Mouse (Mus musculus) spleen, postnatal 4 days (tissue): ENCODE measurements around the gene Col6a2.

Source experiments
- DNase-seq, 2 experiments: peaks; one replicate each; pipeline ENCODE4 v3.0.0; 2022; ENCODE audit warnings: low spot score in 2 of 2

The Col6a2 gene

DNA sequence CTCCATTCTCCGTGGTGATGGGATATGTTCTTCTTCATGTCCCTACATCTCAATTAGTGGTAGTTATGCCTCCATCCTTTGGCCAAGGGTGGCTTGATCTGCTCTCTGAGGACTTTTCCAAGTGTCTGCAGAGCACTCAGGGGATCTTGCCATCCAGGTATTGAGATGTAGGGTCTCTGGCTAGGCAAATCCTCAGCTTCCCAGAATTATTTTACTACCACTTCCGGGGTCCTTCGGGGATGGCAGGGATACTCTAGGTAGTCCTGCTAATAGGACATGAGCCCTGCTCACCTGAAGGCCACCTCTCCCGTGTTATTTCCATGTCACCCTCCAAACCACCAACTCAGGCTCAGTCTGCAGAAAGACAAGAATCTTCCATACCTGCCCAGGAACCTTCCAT is 13.2 kb upstream of the Col6a2 start:
- DNase-seq = no peak

DNA sequence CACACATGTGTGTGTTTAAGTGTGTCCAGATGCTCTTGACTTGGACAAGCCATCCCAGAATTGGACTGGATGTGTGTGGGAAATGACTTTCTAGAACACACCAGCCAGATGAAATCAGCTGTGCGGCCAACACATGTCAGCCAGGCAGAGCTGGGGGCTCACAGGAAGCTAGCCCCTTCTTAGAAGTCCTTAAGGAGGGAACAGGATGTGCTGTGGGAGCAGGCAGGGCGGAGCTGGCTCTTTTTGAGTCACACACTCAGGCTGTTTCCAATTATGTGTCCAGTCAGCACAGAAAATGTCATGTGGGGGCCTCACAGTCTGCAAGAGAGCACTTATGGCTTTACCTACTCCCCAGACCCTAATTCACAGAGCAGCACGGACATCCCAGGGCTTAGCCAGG is 12.6 kb upstream of the Col6a2 start:
- DNase-seq = no peak

DNA sequence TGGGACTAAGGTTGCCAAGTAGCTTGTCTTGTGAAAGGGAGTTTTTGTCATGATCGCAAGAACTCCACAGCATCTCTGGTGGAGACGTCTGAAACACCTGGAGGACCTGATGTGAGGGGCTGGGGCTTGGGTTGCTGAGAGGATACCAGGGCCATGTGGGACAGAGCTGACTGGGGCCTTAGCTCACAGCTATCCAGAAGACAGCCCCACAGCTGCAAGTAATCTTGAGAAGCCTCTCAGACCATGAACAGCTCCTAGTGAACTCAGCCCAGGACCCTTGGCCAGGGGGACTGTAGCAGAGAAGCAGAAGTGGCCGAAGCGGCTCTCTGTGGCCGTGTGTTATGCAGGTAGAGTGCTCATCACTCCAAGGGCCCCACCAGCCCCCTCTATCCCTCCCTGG is 11.2 kb upstream of the Col6a2 start:
- no peak for DNase-seq

DNA sequence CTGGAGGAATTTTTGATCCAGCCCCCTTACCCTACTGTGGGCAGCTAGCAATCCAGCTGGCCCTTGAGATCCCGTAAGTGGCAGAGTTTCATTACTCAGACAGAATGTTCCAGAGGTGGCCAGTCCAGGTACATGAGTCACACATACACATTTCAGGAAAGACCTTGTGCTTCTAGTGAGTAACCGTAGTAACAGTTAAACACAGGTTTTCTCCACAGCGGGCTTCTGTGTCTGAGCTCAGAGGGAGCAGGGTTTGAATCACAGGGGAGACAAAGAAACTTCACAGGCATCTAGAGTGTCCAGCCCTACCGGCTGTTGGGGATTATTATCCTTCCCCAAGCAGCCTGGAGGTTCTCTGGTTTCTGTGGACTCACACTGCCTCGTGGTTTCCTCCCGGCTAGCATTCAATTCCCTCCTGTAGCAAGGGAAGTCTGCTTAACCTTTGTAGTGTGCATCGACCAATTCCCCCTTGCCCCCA is 10.7 kb upstream of the Col6a2 start:
- DNase-seq = no peak

DNA sequence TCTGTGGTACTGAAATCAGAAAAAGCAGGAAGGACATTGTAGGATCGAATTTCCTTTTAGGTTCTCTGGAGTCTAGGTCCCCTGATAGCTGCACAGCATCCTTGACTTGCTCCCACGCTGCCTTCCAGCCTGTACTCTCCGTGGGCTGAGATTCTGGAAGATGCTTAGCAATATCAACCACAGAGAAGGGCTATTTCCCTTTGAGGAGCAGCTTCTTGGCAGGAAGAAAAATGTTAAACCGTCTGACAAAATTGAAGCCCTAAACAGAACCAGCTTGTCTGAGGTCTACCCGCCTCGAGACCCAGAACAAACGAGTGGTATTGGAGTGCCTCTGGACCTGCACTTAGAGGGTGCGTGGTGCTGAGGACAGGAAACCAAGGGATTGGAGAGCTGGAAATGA is 9.2 kb upstream of the Col6a2 start:
- no peak for DNase-seq

DNA sequence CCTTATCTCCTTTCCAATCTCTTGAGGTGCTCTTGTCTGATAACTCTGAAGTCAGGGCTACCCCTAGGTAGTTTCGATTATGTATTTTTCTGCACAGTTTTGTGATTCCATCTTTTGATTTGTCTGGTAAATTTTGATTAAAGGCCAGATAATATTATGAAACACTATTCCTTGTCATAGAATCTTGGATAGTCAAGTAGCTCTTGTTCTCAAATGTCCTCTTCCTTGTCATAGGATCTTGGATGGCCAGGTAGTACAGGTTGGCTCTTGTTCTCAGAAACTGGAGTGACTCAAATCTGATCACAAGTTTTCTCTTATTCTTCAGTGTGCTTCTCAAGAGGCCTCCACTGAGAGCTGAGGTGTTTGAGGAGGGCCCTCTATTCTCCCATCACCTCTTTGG is 7.2 kb upstream of the Col6a2 start:
- no peak for DNase-seq

DNA sequence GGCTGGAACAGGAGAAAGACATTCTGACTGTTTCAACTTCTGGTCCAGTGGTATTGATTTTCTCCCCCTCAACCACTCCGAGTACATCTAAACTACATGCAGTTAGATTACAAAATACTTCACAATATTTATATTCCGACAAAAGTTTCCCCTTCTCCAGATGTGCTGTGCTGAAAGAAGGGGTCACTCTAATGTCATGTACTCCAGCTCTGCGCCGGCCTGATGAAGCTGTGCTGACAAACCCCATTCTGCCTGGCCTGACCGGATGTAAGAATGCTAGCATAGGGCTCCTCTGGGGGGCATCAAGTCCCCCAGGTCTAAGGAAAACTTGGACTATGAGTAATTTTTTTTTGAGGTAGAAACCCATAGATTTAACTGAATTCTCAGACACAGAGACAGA is 4.3 kb upstream of the Col6a2 start:
- DNase-seq = no peak

DNA sequence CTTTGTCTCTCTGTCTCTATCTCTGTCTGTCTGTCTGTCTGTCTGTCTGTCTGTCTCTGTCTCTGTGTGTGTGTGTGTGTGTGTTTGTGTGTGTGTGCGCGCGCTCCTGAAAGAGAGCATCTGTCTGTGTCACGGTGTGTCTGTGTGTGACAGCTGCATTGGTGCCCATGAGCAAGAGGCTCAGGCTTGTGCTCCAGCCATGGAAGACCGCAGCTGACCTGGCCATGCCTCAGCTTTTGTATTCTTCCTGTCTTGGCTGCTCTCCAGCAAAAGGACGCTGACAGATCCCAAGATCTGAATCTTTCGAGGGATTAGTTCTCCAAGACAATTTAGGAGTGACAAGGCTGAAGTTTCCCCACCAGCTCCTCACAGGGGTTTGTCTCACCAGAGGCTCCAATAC is 1.5 kb upstream of the Col6a2 start:
- DNase-seq = no peak

DNA sequence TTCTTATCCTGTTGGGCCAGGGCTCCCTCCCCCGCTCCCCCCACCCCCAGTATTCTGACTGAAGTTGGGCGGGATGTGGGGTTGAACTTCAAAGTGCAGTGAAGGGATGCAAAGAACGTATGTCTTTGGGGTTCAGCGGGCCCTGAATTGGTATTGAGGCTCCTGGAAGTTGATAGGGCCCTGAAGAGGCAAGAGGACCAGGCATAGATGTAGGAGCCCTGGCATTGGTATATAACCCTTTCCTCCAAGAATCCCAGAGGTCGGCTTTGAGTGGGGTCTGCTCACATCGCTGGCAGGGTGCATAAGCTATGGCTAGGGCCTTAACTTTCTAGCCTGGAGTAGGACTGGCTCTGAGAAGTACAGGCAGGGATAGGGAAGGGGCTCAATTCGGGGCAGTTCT is 304 bp upstream of the Col6a2 start:
- no peak for DNase-seq

DNA sequence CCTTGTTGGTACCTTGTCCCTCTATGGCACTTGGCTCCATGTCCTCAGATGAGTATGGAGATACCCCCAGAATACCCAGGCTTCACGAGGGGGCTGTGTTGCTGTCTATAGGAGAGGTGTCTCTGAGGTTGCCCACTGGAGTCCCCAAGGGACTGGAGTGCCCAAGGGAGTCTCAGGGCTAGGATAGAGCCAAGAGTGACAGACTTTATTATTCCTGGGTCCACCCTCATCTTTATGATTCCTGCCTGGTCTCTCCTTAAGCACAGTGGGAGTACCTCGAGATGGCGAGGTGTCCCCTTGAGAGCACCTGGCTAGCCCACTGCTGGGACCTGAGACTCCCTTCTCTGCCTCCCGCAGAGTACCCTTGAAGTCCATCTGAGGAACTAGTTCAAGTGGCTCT is 1.0 kb downstream of the Col6a2 start:
- no peak for DNase-seq

DNA sequence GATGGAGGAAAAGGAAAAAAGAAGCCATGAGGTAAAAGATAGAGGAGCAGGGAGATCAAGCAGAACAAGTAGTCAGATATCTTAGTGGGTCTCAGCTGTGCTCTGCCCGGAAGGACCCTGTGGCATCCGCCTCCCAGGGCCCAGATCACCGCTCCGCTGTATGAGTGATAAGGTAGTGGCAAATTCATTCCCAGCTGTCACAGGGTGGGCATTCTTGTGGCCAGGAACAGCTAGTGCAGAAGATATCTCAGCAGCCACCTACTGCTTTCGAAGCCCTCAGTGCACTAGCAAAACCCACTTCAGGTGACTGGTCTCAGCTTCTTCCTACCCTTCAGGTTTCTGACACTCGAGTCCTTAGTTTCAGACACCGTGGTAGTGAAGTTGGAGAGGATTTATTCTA is 11.0 kb downstream of the Col6a2 start:
- no peak for DNase-seq

DNA sequence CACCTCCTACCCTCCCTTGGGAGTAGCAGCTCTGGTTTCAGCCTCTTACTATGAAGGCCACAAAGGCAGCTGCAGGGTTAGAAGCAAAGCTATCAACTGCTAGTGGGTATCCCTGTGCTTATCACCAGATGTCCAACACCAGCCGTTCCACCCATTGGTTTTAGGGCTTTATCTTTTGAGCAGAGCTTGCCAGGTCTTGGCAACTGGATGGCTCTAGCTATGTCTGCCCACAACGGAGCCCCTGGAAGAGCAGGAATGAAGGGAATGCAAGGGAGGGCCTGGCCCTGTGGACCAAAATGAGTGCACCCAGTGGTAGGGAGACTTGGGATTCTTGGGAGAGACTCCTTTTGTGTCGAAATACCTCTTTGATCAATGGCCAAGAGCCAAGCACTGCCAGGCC is 20.7 kb downstream of the Col6a2 start:
- no peak for DNase-seq

DNA sequence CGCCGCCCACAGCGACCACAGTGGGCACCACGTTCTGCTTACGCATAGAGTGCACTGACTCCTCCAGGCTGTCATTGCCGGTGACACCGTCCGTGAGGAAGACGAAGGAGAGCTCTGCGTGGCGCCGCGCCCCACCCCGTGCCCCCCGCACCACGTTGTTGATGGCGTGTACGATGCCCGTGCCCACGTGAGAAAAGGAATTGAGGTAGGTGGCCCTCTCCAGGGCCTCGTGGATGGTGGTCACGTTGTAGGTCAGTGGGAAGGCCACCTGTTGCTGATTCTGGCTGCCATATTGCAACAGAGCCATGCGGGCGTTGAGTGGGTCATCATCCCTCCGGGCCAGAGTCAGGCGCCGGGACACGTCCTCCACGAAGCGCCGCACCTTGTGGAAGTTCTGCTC is 27.1 kb downstream of the Col6a2 start:
- no peak for DNase-seq

DNA sequence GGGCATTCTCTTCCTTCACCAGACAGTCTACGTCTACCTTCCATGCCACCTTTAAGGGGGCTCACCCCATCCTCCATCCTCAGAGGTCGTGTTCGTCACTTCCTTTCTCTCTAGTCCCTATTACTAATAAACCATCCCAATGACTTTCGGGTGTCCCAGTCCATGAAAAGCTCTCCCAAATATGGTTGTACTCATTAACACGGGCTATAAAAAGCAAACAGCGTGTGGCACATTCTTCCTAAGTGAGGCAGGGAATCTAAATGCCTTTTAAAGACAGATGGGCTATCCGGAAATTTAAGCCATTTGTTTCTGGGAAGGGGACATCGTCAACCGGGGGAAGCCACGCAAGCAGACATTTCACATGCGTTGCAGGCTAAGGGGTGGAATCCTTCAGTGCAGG is 33.2 kb downstream of the Col6a2 start:
- DNase-seq = no peak

DNA sequence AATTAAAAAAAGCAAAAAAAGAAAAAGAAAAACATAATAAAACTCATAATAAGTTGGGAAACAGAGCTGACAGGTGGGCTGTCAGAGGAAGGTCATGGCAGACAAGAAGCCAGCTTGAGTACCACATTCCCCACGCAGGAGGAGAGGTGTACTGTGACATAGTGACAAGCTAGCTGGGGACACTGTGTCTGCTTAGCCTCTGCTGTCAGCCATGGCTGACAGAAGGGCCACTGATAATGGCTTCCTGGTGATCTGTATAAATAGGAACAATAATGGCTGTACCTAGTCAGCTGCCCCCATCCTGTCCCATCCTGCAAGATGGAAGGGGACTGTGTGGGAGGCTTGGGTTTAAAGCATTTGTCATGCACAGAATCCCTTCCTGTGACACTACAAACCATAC is 37.2 kb downstream of the Col6a2 start:
- no peak for DNase-seq

DNA sequence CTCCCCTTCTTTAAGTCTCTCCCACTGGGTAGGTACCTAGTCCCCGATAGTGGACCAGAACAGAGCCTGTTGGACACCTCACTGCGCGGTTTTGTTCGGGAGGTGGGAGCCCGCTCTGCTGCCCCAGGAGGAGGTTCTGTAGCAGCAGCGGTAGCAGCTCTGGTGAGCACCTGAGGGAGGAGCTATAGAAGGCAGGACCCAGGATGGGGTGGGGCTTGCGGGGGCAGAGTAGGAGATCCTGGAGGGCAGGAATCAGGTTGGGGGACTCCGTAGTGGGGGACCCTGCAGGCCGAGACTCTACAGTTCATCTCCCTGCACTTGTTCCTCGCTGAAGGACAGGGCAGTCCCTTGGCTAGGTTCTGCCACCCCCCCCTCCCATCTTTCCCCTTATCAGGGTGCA is 39.3 kb downstream of the Col6a2 start:
- no peak for DNase-seq

DNA sequence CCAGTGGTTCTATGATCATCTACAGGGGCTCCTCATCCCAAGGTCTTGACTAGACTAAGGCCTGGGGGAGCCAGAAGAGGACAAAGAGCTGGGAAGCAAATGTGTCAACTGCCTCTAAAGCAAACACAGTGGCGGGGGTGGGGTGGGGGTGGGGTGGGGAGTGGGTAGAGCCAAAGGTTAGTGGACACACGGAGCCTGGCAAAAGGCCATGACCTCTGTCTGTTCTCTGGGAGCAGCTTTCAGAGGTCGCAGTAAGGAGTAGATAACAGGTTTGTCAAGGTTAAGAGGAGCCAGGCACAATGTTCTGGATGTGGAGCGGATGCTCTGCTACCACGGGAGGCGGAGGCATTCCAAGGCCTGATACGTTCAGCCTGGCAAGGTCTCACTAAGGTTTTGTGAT is 46.5 kb downstream of the Col6a2 start:
- DNase-seq = no peak

DNA sequence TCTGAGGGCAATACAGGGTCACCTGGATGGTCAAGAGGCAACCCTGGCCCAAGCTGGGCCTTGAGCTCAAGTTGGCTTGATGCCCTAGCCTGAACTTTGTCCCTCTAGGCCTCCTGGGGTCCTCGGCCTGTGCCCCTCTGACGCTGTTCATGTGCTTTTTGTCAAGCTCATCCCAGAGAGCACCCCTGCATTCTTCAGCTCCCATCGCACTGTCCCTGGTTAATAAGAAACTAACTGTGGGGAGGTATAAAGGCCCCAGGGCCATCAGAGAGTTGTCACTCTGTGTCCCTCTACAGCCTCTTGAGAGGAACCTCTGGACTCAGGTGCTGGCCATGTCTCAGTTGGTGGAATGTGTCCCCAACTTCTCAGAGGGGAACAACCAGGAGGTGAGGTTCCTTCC is 48.1 kb downstream of the Col6a2 start, which contains the start of gene Ftcd:
Gene Ftcd (plus strand): TSS at position 275 of the 400 bp plus-strand sequence.
- no peak for DNase-seq

DNA sequence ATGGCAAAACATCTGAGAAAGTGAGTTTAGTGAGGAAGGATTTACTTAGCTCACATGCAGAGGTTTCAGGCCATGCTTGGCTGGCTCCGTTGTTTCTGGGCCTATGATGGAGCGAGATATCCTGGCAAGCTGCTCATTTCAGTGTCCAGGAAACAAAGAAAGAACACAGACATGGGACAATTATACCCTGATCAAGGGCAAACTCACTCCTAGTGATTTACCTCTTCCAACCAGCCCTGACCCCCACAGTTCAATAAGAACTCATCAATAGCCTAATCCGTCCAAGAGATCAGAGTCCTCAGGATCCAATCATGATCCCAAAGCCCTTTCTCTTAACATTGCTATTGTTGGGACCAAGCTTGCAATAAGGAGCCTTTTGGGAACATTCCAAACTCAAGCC is 51.3 kb downstream of the Col6a2 start:
- DNase-seq = no peak

DNA sequence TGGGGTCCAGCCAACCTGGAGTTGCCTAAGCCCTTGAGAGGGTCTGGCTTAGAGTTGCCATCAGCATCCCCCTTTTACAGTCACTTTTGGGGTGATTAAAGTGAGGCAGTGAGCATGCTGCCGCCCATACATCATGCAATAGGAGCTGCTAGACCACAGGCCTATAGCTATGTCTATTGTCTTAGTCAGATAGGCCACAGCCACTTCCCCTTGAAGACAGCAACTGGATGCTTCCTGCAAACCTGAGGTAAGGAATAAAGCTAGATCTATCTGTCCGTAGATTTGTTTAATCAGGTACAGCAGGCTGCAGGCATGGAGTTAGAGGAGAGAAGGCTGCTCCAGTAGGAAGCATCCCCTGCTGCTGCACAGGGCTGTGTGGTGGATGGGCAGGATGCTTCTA is 52.4 kb downstream of the Col6a2 start:
- DNase-seq = no peak

DNA sequence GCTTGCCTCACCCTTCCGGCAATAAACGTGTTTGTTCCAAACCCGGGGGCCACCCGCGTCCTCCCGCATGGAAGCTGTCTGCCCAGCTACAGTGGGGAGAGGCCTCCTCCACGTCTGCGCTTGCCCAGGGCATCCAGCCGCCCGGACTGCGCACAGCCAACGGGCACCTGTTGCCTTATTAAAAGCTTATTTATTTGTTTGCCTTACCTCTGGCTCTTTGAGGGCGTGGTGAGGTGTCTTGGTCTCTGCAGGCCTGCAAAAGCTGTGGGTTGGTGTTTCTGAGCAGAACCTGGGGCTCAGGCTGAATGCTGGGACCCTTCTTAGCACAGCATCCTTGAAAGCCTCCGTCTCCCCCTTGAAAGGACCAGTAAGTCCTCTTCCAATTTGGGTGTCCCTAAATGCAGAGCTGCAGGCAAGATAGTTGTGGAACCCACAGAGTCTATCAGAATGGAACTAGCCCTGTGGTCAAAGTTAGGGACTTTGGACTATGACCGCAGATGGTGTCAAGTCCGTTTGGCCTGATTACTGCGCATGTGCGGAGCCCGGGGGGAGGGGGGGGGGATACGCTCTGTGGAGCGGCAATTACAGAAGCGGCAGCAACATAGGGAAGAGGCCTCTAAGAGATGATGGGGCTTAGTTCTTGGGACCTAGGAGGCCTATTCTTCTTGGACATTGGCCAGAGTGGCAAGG is 53.3 kb downstream of the Col6a2 start:
- no peak for DNase-seq

DNA sequence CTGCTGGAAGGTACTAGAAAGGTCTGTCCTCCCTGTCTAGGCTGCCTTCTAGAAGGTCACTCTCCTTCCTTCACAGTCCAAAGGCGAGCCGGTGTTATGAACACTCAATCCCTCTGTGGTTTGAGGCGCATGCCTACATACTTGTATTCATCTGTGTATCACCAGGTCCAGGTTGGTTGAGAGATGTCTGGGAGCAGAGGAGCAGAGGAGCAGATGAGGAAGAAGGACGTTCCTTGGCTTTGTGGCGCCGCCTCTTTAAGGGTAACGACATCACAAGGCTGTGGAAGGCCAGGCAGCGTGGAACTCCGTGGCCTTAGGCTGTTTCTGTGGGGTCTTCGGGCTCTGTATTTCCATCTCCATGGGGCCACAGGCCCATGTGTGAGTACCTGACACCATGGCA is 61.5 kb downstream of the Col6a2 start, which contains the start of gene Spatc1l:
Gene Spatc1l (plus strand): TSS at position 301 of the 400 bp plus-strand sequence.
- no peak for DNase-seq

DNA sequence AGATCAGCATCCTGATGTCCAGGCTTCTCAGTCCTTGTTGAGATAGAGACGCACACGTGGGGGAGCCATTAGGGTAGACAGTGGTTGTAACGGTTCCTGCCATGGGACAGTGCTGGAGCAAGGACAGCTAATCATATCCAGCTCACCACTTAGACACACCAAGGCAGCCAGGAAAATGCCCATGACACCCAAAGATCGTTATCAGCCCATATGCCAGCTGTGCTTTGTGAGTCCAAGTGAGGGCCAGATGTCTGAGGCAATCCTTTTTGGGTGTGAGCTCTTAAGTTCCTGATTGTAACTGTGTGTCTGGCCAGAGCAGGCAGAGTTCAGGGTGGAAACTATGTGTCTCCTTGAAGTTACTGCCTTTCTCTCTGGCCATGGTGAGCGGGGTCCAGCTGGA is 69.4 kb downstream of the Col6a2 start:
- DNase-seq = no peak

DNA sequence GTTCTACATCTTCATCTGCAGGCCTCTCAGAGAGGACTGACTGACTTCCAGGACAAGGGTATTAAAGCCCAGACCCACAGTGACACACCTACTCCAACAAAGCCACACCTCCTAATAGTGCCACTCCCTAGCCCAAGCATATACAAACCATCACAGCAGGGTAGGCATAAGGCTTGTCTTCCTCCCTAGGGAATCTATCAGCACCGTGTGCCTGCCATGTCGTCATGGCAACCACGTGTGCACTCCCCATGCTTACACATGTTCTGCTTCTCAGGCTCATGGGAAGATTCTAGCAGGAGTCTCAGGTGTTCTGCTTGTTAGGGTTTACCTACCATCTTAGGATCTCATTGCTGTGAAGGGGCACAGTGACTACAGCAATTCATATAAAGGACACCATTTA is 71.9 kb downstream of the Col6a2 start:
- no peak for DNase-seq
